Comparison of ENCODE assay signal across 16 mouse cellular contexts in the genomic region with DNA sequence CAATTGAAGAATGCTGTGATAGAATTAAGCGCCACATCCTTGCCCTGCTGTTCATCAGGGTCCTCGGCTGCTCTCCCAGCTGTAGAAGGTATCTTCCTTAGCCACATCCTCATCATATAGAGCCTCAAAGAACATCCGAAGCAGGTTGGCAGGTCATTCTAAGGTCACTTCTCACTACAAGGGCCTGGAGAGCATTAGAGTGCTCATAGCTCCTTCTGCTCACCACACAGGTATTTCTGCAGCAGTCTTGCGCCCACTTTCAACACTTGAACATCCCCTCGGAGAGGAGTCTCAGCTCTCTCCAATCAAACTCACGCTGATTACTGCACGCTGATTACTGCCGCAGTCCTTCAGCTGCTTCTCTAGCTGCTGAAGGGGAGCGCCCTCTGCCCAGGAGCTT.
"Had no signal": no experiment of that assay in that cellular context is flagged by ENCODE, and none has a peak within 500 bp of the region (broad histone marks: within the 10 kb centered on the region; RNA-seq: fewer than 3 reads in every experiment).

No protein-coding gene starts in this region.

- H3K9me3 ChIP-seq: neural tube, embryonic 12.5 days; neural tube, embryonic 13.5 days; neural tube, embryonic 15.5 days; stomach, embryonic 15.5 days had no signal

- H3K9ac ChIP-seq: neural tube, embryonic 12.5 days; neural tube, embryonic 13.5 days; neural tube, embryonic 15.5 days; stomach, embryonic 15.5 days had no signal

- H3K4me2 ChIP-seq: neural tube, embryonic 12.5 days; neural tube, embryonic 13.5 days; neural tube, embryonic 15.5 days; stomach, embryonic 15.5 days had no signal

- H3K36me3 ChIP-seq: neural tube, embryonic 12.5 days; neural tube, embryonic 13.5 days; neural tube, embryonic 15.5 days; stomach, embryonic 15.5 days had no signal

- H3K4me3 ChIP-seq: neural tube, embryonic 12.5 days; neural tube, embryonic 13.5 days; neural tube, embryonic 15.5 days; stomach, embryonic 15.5 days had no signal

- H3K4me1 ChIP-seq: neural tube, embryonic 12.5 days; neural tube, embryonic 13.5 days; neural tube, embryonic 15.5 days; stomach, embryonic 15.5 days had no signal

- H3K27me3 ChIP-seq: neural tube, embryonic 15.5 days had no signal

- H3K27ac ChIP-seq: neural tube, embryonic 12.5 days; neural tube, embryonic 13.5 days; neural tube, embryonic 15.5 days; stomach, embryonic 15.5 days; stomach, postnatal 0 days had no signal

- DNase-seq: retina, postnatal 1 day; right cerebral cortex, adult 18-20 months; right cerebral cortex, postnatal 14 days; right cerebral cortex, postnatal 25 days; spleen, adult 18-20 months; thymus, adult 18-20 months; thymus, adult 2 months; thymus, postnatal 14 days; thymus, postnatal 25 days; thymus, postnatal 36 days; thymus, postnatal 4 days had no signal
